Mouse (Mus musculus): ENCODE measurements at regions not wholly inside any gene's neighbourhood (a gene's known extent, or its start where the extent isn't known, plus 50 kb on each side); places are given as distances from the start of the nearest gene placed in this dataset.

GRCm38 (mm10) chr12:46138646-46139045, 680.1 kb downstream of the Nova1 start:
- TF ChIP-seq CTCF (conservative IDR thresholded peaks at IDR 0.05; ENCODE audit: insufficient read depth, insufficient read length, low read depth, low read length) (no peak), POLR2A (IDR thresholded peaks at IDR 0.05; ENCODE audit: low read depth, low read length) (no peak)
